Mouse (Mus musculus): ENCODE data around the gene Coa5.

The Coa5 gene

DNA sequence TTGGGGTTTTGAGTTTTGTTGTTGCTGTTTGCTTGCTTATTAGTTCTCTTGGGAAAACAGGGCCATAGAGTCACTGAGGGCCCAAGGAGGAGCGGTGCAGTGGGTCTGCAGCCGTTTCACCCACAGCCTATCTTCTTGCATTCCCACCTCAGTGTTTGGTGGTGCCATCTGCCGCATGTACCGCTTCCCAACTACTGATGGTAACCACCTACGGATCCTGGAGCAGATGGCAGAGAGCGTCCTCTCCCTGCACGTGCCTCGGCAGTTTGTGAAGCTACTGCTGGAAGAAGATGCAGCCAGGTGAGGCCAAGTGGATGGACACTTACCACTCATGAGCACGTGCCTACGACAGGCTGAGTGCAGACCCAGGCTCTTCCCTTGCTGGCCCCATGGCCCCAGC, 61.8 kb downstream of the Coa5 start:
- DNase-seq (ENCODE audit: low spot score in 2 of 2): peak; percentile 77 to 88

Data from frontal cortex, postnatal 36 days (tissue).